Mouse (Mus musculus) Patski (cell line): ENCODE data around the gene Fgfr2. TPM values are rescaled to one million over a fixed set of nuclear protein-coding genes. Genes with fewer than 3 reads are reported as not detected.

Experiments
- ATAC-seq: fragments of 100-300 bp; one replicate; pipeline ENCODE4 v1.8.0; 2021
- CTCF ChIA-PET: fragments of 350-600 bp; sonication (Branson Sonifier 250); formaldehyde crosslinking; loops from one replicate; lab custom pipeline; 2022; ENCODE audit warnings: inconsistent platforms; lab: Charles Lee
- POLR2A ChIA-PET: fragments of 350-600 bp; sonication (Branson Sonifier 250); formaldehyde crosslinking; loops from one replicate; lab custom pipeline; 2022; ENCODE audit warnings: antibody characterized with exemption, inconsistent platforms; lab: Charles Lee
- DNase-seq: peaks from one replicate; pipeline ENCODE4 v3.0.0-alpha.2; 2011; ENCODE audit warnings: low read depth, low spot score
- H3K27me3 ChIP-seq: fragments of 371-371 bp; one replicate; pipeline ENCODE4 v1.5.1; 2021
- CTCF ChIP-seq: fragments of 100-300 bp; IDR thresholded peaks from one replicate; pipeline ENCODE4 v1.5.1; 2021
- in situ Hi-C: fragments of 300-500 bp; cut with MboI; formaldehyde crosslinking; loops from 3 replicates; pipeline ENCODE4 v1.11.1; 2018; ENCODE audit warnings: low pct_unique_long_range_greater_than_20kb, mixed read lengths
- polyA plus RNA-seq: library from polyadenylated mRNA; unstranded; gene quantifications from one replicate; pipeline ENCODE4 v1.2.3, GENCODE M21; 2021

The Fgfr2 gene
- polyA plus RNA-seq, 1 experiment from 2014 or later = 48.8 TPM

DNA sequence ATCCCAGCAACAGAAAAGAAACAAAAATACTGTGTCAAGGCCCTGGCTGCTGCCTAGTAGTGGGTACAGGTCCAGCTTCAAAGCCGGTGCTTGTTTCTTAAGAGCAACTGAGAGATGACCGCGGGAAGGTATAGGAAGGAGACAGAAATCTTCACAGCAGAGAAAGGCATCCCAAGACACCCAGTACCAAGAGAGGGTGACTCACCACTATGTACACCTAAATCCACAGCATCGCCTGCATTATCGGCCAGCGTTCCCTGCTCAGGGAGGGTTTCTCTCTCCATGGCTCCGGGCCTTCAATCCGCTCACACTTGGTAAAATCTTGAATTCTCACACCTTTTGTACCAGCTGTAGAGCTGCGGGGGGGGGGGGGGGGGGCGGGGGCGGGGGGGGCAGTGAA lies 2550.3 kb downstream of the Fgfr2 start, which contains the start of gene Nsmce4a:
TSS of gene Nsmce4a (minus strand) at position 298 of the 400 bp plus-strand sequence.
- no peaks in the 10 kb centered on the region for H3K27me3 ChIP-seq
- CTCF ChIA-PET = no interaction called here
- in situ Hi-C loops = no loop called here
- POLR2A ChIA-PET = no interaction called here
- no peak for TF ChIP-seq CTCF
- DNase-seq (no peak), ATAC-seq (no peak)

- ChIA-PET CTCF (interaction anchor here (0.9 to 1.8 kb wide), 3 partner anchors 10 to 33 kb away, joined by 3 to 5 read pairs (median 4); no protein-coding TSS in a partner anchor), POLR2A (no interaction called here)
- TF ChIP-seq CTCF = no peak
- DNase-seq (no peak), ATAC-seq (no peak)
- H3K27me3 ChIP-seq = no peaks in the 10 kb centered on the region
- in situ Hi-C loops = no loop called here
Observed at GRCm38 (mm10) chr7:130570472-130570871, 2552.7 kb downstream of the Fgfr2 start.

- in situ Hi-C loops = no loop called here
- TF ChIP-seq CTCF = no peak
- no peak for ATAC-seq
- CTCF ChIA-PET = interaction anchor here (1.8 kb wide), 1 partner anchor 14 kb away, joined by 4 read pairs; no protein-coding TSS in a partner anchor
- H3K27me3 ChIP-seq = no peaks in the 10 kb centered on the region
- POLR2A ChIA-PET = no interaction called here
- DNase-seq = no peak
Observed at GRCm38 (mm10) chr7:130568783-130569436, 2554.2 kb downstream of the Fgfr2 start.

DNA sequence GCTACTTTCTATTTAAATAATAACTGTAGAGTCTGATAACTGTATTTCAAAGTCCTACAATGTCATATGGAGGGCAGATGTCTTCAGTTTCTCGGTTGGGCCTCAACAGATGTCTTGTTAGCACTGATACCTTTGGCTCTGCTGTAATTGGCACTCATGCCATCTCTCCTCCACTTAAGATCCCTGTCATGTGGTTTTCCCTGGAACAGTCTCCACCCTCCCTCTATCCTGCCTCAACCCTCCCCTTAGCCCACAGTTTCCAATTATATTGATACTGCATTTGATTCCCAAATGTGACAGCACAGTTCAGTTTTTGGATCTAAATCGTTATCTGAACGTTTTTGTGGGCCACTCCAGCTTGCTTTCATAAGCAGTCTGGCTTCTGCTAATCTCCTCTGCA lies 2558.6 kb downstream of the Fgfr2 start:
- no peak for TF ChIP-seq CTCF
- no peak for DNase-seq
- H3K27me3 ChIP-seq = no peaks in the 10 kb centered on the region
- ChIA-PET POLR2A (interaction anchor here (0.6 kb wide), 1 partner anchor 134 kb away, joined by 5 read pairs; no protein-coding TSS in a partner anchor), CTCF (interaction anchor here (2.0 to 2.7 kb wide), 2 partner anchors 9 to 13 kb away, joined by 6 to 7 read pairs; no protein-coding TSS in a partner anchor)
- ATAC-seq = no peak
- in situ Hi-C loops = no loop called here

- ChIA-PET CTCF (no interaction called here), POLR2A (no interaction called here)
- no peak for TF ChIP-seq CTCF
- ATAC-seq (no peak), DNase-seq (no peak)
- H3K27me3 ChIP-seq = no peaks in the 10 kb centered on the region
- in situ Hi-C loops = no loop called here
Observed at GRCm38 (mm10) chr7:130563880-130564279, 2559.3 kb downstream of the Fgfr2 start.

DNA sequence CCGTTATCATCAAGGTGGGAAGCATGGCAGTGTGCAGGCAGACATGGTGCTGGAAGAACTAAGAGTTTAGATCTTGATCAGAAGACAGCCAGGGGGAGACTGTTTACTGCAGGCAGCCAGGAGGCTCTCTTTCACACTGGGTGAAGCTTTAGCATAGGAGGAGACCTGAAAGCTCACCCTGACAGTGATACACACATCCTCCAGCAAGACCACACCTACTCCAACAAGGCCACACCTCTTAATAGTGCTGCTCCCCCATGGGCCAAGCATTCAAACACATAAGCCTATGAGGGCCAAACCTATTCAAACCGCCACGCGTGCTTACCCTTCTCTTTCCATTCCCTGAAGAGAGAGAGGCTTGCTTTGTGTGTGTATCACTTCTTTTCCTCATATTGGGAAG lies 2559.9 kb downstream of the Fgfr2 start:
- ChIA-PET CTCF (no interaction called here), POLR2A (no interaction called here)
- in situ Hi-C loops = no loop called here
- no peak for TF ChIP-seq CTCF
- H3K27me3 ChIP-seq = no peaks in the 10 kb centered on the region
- DNase-seq (no peak), ATAC-seq (no peak)

GRCm38 (mm10) chr7:130560933-130561332 lies 2562.2 kb downstream of the Fgfr2 start:
- DNase-seq = no peak
- POLR2A ChIA-PET = no interaction called here
- TF ChIP-seq CTCF = no peak
- no peaks in the 10 kb centered on the region for H3K27me3 ChIP-seq
- ATAC-seq = no peak
- in situ Hi-C loops = no loop called here
- CTCF ChIA-PET = interaction anchor here (2.1 kb wide), 1 partner anchor 13 kb away, joined by 4 read pairs; no protein-coding TSS in a partner anchor

- H3K27me3 ChIP-seq = no peaks in the 10 kb centered on the region
- no peak for ATAC-seq
- ChIA-PET POLR2A (no interaction called here), CTCF (interaction anchor here (0.9 to 1.5 kb wide), 2 partner anchors 9 to 17 kb away, joined by 3 to 5 read pairs; no protein-coding TSS in a partner anchor)
- in situ Hi-C loops = no loop called here
- TF ChIP-seq CTCF = no peak
- no peak for DNase-seq
Observed at GRCm38 (mm10) chr7:130558592-130558991, 2564.6 kb downstream of the Fgfr2 start.

GRCm38 (mm10) chr7:130555597-130555996 lies 2567.6 kb downstream of the Fgfr2 start:
- ChIA-PET POLR2A (interaction anchor here (1.0 kb wide), 1 partner anchor 8 kb away, joined by 3 read pairs; no protein-coding TSS in a partner anchor), CTCF (interaction anchor here (1.1 to 2.3 kb wide), 2 partner anchors 11 to 14 kb away, joined by 4 to 7 read pairs; no protein-coding TSS in a partner anchor)
- DNase-seq (no peak), ATAC-seq (no peak)
- no peaks in the 10 kb centered on the region for H3K27me3 ChIP-seq
- in situ Hi-C loops = no loop called here
- TF ChIP-seq CTCF = no peak

- no peaks in the 10 kb centered on the region for H3K27me3 ChIP-seq
- POLR2A ChIA-PET = no interaction called here
- ATAC-seq = no peak
- in situ Hi-C loops = no loop called here
- no peak for TF ChIP-seq CTCF
- DNase-seq = no peak
- CTCF ChIA-PET = interaction anchor here (1.2 kb wide), 1 partner anchor 21 kb away, joined by 3 read pairs; no protein-coding TSS in a partner anchor
Observed at GRCm38 (mm10) chr7:130553321-130553720, 2569.8 kb downstream of the Fgfr2 start.

DNA sequence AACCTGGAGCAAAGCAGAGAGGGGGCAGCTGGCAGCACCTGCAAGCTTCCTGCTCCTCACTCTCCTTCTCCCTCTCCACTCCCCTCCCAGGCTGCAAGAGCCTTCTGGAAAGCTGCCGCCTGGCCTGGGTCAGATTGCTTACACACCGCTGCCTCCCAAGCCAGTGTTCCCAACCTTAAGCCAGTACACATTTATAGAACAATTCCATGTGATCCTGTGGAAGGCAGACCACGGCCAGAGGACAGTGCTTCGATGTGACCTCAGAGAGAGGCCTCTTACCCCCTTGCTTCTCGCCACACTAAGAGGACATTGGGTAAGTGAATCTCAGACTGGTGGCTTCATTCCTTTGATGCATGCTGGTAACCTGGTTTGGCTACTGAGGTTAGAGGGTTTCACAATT lies 2570.4 kb downstream of the Fgfr2 start:
- POLR2A ChIA-PET = no interaction called here

More for the DNA sequence above, 2570.4 kb downstream of the Fgfr2 start:
- ATAC-seq (no peak), DNase-seq (no peak)
- in situ Hi-C loops = no loop called here
- CTCF ChIA-PET = interaction anchor here (0.7 to 1.9 kb wide), 2 partner anchors 20 to 210 kb away, joined by 3 to 8 read pairs; no protein-coding TSS in a partner anchor
- TF ChIP-seq CTCF = no peak
- no peaks in the 10 kb centered on the region for H3K27me3 ChIP-seq
